Mouse (Mus musculus) G1E (cell line): ENCODE measurements around the gene Rtkn.

Source experiments
- CTCF ChIP-seq: IDR thresholded peaks from 2 replicates; pipeline ENCODE4 v1.5.1; 2012; ENCODE audit warnings: low read depth, low read length, inconsistent platforms, mixed read lengths
- GATA1 ChIP-seq: IDR thresholded peaks from 2 replicates; pipeline ENCODE4 v1.6.1; 2012; ENCODE audit warnings: borderline replicate concordance, low read length, inconsistent platforms, mixed read lengths
- GATA2 ChIP-seq: IDR thresholded peaks from 2 replicates; pipeline ENCODE4 v1.6.1; 2012; ENCODE audit warnings: low read depth, low read length, inconsistent platforms, borderline replicate concordance
- POLR2AphosphoS5 ChIP-seq: IDR thresholded peaks from 2 replicates; pipeline ENCODE4 v1.6.1; 2012; ENCODE audit warnings: low read depth, low read length, inconsistent platforms; ENCODE audit not compliant: insufficient replicate concordance
- TAL1 ChIP-seq: conservative IDR thresholded peaks from 2 replicates; pipeline ENCODE4 v1.6.1; 2012; ENCODE audit warnings: low read depth, low read length, inconsistent platforms, mixed read lengths

- TF ChIP-seq TAL1, result no peak
- no peak for TF ChIP-seq CTCF
- no peak for TF ChIP-seq GATA1
- TF ChIP-seq GATA2, result no peak
- TF ChIP-seq POLR2AphosphoS5, result no peak
Observed at GRCm38 (mm10) chr6:83193571-83193970, 58.3 kb downstream of the Rtkn start.
